Mouse (Mus musculus): Measurements from ENCODE around the gene 4933411K16Rik. TPM values are rescaled to one million over a fixed set of nuclear protein-coding genes. Genes with fewer than 3 reads are reported as not detected.
"Not testable (repeated sequence)": the region's sequence is repeated elsewhere in the genome, so short reads cannot be mapped to it uniquely, and the experiment has no call there.

The 4933411K16Rik gene
- polyA plus RNA-seq, 1 experiment from 2014 or later: 0.15 TPM

- Histone ChIP-seq H3K27me3 (ENCODE audit: control insufficient read depth, insufficient read depth, low read length) (no peaks in the 10 kb centered on the region), H3K4me1 (ENCODE audit: control insufficient read depth, insufficient read depth, low read length) (no peaks in the 10 kb centered on the region), H3K4me2 (ENCODE audit: low read depth, low read length) (no peak overlapping the region), H3K27ac (ENCODE audit: low read depth, low read length) (no peak overlapping the region), H3K4me3 (ENCODE audit: low read depth, low read length) (no peak overlapping the region), H3K9ac (replicated peaks; ENCODE audit: low read depth, low read length) (no peak overlapping the region), H3K9me3 (ENCODE audit: control insufficient read depth, low read length) (no peaks in the 10 kb centered on the region), H3K36me3 (ENCODE audit: control insufficient read depth, insufficient read depth, low read length) (peaks cover 8% of the 10 kb centered on the region)
- WGBS: 85% methylated on average over 5 of the region's 5 CpGs
- no peak for ATAC-seq (ENCODE audit: low read depth)
Measured at GRCm38 (mm10) chr19:42079950-42080349, 27.9 kb downstream of the 4933411K16Rik start.

DNA sequence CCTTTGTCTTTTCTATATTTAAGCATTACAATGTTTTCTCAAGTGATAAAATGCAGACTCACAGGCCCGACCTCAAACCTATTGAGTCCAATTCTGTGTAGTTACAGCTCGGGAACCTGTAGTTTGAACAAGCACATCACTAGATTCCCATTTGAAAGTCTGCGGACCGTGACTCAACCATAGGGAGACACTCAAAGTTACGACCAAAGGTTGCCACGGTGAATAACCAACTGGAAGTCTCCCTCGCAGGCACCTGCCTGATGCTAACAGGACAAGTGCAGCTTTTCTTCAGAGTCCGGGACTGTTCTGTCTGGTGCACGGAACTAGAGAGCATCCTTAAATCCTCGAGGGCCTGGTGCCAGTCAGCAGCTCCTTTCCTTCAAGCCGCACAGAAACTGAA, 28.4 kb downstream of the 4933411K16Rik start:
- 65% methylated on average over 11 of the region's 11 CpGs for WGBS
- no peak for ATAC-seq (ENCODE audit: low read depth)
- no peak overlapping the region for H3K9ac ChIP-seq (replicated peaks; ENCODE audit: low read depth, low read length)
- no peak overlapping the region for H3K4me2 ChIP-seq (ENCODE audit: low read depth, low read length)
- no peak overlapping the region for H3K27ac ChIP-seq (ENCODE audit: low read depth, low read length)
- peaks cover 5% of the 10 kb centered on the region for H3K36me3 ChIP-seq (ENCODE audit: control insufficient read depth, insufficient read depth, low read length)
- no peaks in the 10 kb centered on the region for H3K9me3 ChIP-seq (ENCODE audit: control insufficient read depth, low read length)
- H3K27me3 ChIP-seq (ENCODE audit: control insufficient read depth, insufficient read depth, low read length): no peaks in the 10 kb centered on the region
- H3K4me1 ChIP-seq (ENCODE audit: control insufficient read depth, insufficient read depth, low read length): peaks cover 2% of the 10 kb centered on the region; the same call in 1 of the 2 replicates
- no peak overlapping the region for H3K4me3 ChIP-seq (ENCODE audit: low read depth, low read length)

DNA sequence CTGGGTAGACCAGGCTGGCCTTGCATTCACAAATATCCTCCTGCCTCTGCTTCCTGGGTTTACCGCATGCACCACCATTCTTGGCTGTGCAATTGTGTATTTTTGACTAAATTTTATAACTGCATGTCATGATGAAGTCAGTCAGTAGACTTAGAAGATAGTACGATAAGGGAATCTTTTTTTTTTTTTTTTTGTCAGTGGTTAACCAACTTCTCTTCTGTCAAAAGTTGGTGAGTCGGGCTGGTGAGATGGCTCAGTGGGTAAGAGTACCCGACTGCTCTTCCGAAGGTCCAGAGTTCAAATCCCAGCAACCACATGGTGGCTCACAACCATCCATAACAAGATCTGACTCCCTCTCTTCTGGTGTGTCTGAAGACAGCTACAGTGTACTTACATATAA, 29.6 kb downstream of the 4933411K16Rik start:
- H3K4me3 ChIP-seq (ENCODE audit: low read depth, low read length); H3K9ac ChIP-seq (replicated peaks; ENCODE audit: low read depth, low read length); H3K4me2 ChIP-seq (ENCODE audit: low read depth, low read length); H3K9me3 ChIP-seq (ENCODE audit: control insufficient read depth, low read length); H3K27me3 ChIP-seq (ENCODE audit: control insufficient read depth, insufficient read depth, low read length); H3K36me3 ChIP-seq (ENCODE audit: control insufficient read depth, insufficient read depth, low read length); H3K4me1 ChIP-seq (ENCODE audit: control insufficient read depth, insufficient read depth, low read length); ATAC-seq (ENCODE audit: low read depth); H3K27ac ChIP-seq (ENCODE audit: low read depth, low read length): not testable (repeated sequence)
- 94% methylated on average over 5 of the region's 5 CpGs for WGBS

GRCm38 (mm10) chr19:42085690-42086089, 33.6 kb downstream of the 4933411K16Rik start:
- Histone ChIP-seq H3K36me3 (ENCODE audit: control insufficient read depth, insufficient read depth, low read length) (no peaks in the 10 kb centered on the region), H3K27ac (ENCODE audit: low read depth, low read length) (peak overlapping the region; percentile 62), H3K4me1 (ENCODE audit: control insufficient read depth, insufficient read depth, low read length) (peaks cover 3% of the 10 kb centered on the region; the same call in 1 of the 2 replicates), H3K4me3 (ENCODE audit: low read depth, low read length) (peak overlapping the region; percentile 72), H3K27me3 (ENCODE audit: control insufficient read depth, insufficient read depth, low read length) (no peaks in the 10 kb centered on the region; the same call in 1 of the 2 replicates), H3K4me2 (ENCODE audit: low read depth, low read length) (peak overlapping the region; percentile 66), H3K9ac (replicated peaks; ENCODE audit: low read depth, low read length) (peak overlapping the region; percentile 73), H3K9me3 (ENCODE audit: control insufficient read depth, low read length) (no peaks in the 10 kb centered on the region)
- WGBS: 6% methylated on average over 10 of the region's 10 CpGs
- no peak for ATAC-seq (ENCODE audit: low read depth)

GRCm38 (mm10) chr19:42086166-42086565, 34.1 kb downstream of the 4933411K16Rik start, which contains the start of gene Morn4:
TSS of gene Morn4 (minus strand) at chr19:42086357.
- H3K4me1 ChIP-seq (ENCODE audit: control insufficient read depth, insufficient read depth, low read length): peaks cover 5% of the 10 kb centered on the region
- WGBS: under 1% methylated on average over 21 of the region's 21 CpGs
- H3K9me3 ChIP-seq (ENCODE audit: control insufficient read depth, low read length): no peaks in the 10 kb centered on the region
- H3K27ac ChIP-seq (ENCODE audit: low read depth, low read length): peak within 1 kb of the TSS; percentile 62
- peak within 1 kb of the TSS; percentile 66 for H3K4me2 ChIP-seq (ENCODE audit: low read depth, low read length)
- ATAC-seq (ENCODE audit: low read depth): peak; percentile 87
- peak within 1 kb of the TSS; percentile 72 for H3K4me3 ChIP-seq (ENCODE audit: low read depth, low read length)
- H3K9ac ChIP-seq (replicated peaks; ENCODE audit: low read depth, low read length): peak within 1 kb of the TSS; percentile 73
- H3K27me3 ChIP-seq (ENCODE audit: control insufficient read depth, insufficient read depth, low read length): no peaks in the 10 kb centered on the region; the same call in 1 of the 2 replicates
- H3K36me3 ChIP-seq (ENCODE audit: control insufficient read depth, insufficient read depth, low read length): no peaks in the 10 kb centered on the region

DNA sequence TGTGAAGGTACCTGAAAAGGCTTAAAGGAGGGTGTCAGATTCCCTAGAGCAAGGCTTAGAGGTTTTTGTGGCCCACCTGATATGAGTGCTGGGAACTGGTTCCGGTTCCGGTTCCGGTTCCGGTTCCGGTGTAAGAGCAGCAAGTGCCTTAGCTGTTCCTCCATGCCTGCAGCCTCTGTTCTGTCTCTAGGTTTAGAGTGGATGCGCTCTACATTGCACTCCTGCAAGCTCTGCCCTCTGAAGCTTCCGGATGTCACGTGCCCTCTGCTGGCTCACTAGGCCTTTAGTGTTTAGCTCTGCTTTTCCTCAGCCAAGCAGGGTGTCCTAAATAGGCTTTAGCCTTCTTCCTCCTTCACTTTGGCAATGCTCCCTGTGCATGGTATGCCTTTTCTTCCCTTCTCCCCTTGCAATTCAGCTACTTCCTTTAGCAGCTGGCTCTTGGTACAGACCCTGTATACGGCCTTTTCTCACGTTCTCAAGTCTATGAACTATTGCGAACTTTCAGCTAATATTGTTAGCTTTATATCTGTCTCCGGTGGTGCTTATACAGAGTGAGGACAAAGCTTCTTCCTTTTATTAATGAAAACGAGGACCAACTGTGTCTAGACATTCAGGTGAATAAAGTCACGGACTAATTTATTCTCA, 37.2 kb downstream of the 4933411K16Rik start:
- WGBS: 21% methylated on average over 14 of the region's 14 CpGs
- H3K9ac ChIP-seq (replicated peaks; ENCODE audit: low read depth, low read length): no peak overlapping the region
- H3K4me3 ChIP-seq (ENCODE audit: low read depth, low read length): peak overlapping the region; percentile 91
- H3K9me3 ChIP-seq (ENCODE audit: control insufficient read depth, low read length): no peaks in the 10 kb centered on the region
- peaks cover 18% of the 10 kb centered on the region for H3K4me1 ChIP-seq (ENCODE audit: control insufficient read depth, insufficient read depth, low read length)
- H3K4me2 ChIP-seq (ENCODE audit: low read depth, low read length): peak overlapping the region; percentile 64
- H3K27me3 ChIP-seq (ENCODE audit: control insufficient read depth, insufficient read depth, low read length): no peaks in the 10 kb centered on the region; the same call in 1 of the 2 replicates
- peak overlapping the region; percentile 72 for H3K27ac ChIP-seq (ENCODE audit: low read depth, low read length)
- ATAC-seq (ENCODE audit: low read depth): no peak
- H3K36me3 ChIP-seq (ENCODE audit: control insufficient read depth, insufficient read depth, low read length): peaks cover 5% of the 10 kb centered on the region; the same call in 1 of the 2 replicates

DNA sequence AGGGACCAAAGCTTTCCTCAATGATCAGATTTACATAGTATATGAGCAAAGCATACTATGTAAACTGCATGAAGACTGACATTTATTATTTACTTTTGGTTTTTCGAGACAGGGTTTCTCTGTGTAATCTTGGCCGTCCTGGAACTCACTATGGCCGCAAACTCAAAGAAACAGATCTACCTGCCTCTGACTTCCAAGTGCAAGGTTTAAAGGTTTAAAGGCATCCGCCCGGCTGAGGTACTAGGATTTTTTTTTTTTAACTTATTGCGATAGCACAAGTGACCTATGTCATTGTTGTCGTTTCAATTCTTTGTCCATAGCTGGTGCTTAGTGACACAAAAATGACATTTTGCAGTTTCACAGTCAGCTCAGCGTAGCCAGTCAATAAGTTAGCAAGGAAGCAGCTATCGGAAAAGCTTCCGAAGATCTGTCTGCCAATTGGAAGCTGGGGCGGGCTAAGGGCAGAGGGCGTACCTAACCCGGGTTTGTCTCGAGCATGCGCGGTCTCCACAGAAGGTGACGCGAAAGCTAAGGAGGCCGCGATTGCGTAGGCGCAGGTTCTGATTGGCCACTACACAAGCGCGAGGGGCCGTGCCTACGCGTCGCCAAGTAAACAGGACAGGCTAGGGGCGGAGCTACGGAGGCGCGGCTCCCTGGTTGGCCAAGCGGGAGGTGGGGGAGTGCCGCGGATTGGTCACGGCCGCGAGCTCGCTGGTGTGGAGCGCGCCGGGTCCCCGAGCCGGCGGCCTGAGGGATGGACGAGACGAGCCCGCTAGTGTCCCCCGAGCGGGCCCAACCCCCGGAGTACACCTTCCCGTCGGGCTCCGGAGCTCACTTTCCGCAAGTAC, 37.9 kb downstream of the 4933411K16Rik start, which contains the start of gene Pi4k2a:
Pi4k2a (plus strand) TSS at position 723 of the 848 bp plus-strand sequence.
- H3K27ac ChIP-seq (ENCODE audit: low read depth, low read length): peak within 1 kb of the TSS; percentile 89
- H3K4me2 ChIP-seq (ENCODE audit: low read depth, low read length): peak within 1 kb of the TSS; percentile 73
- peak within 1 kb of the TSS; percentile 91 for H3K4me3 ChIP-seq (ENCODE audit: low read depth, low read length)
- peaks cover 5% of the 10 kb centered on the region; the same call in 1 of the 2 replicates for H3K36me3 ChIP-seq (ENCODE audit: control insufficient read depth, insufficient read depth, low read length)
- H3K9me3 ChIP-seq (ENCODE audit: control insufficient read depth, low read length): no peaks in the 10 kb centered on the region
- peaks cover 18% of the 10 kb centered on the region for H3K4me1 ChIP-seq (ENCODE audit: control insufficient read depth, insufficient read depth, low read length)
- under 1% methylated on average over 55 of the region's 55 CpGs for WGBS
- H3K9ac ChIP-seq (replicated peaks; ENCODE audit: low read depth, low read length): peak within 1 kb of the TSS; percentile 87
- ATAC-seq (ENCODE audit: low read depth): peak; percentile 97
- H3K27me3 ChIP-seq (ENCODE audit: control insufficient read depth, insufficient read depth, low read length): no peaks in the 10 kb centered on the region; the same call in 1 of the 2 replicates

DNA sequence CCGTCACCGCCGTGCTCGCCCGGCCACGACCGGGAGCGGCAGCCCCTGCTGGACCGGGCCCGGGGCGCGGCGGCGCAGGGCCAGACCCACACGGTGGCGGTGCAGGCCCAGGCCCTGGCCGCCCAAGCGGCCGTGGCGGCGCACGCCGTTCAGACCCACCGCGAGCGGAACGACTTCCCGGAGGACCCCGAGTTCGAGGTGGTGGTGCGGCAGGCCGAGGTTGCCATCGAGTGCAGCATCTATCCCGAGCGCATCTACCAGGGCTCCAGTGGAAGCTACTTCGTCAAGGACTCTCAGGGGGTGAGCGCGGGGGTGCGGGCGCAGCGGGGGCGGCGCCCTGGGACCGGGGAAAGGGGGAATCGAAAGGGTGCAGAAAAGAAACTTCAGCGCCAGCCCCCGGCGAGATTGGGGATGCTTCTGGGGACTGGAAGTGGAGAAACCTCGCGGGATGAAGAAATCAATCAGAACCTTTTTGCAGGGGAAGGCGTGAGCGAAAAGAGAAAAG, 38.6 kb downstream of the 4933411K16Rik start:
- no peaks in the 10 kb centered on the region; the same call in 1 of the 2 replicates for H3K27me3 ChIP-seq (ENCODE audit: control insufficient read depth, insufficient read depth, low read length)
- peak overlapping the region; percentile 87 for H3K9ac ChIP-seq (replicated peaks; ENCODE audit: low read depth, low read length)
- peak overlapping the region; percentile 73 for H3K4me2 ChIP-seq (ENCODE audit: low read depth, low read length)
- no peaks in the 10 kb centered on the region for H3K9me3 ChIP-seq (ENCODE audit: control insufficient read depth, low read length)
- peak; percentile 68 for ATAC-seq (ENCODE audit: low read depth)
- peak overlapping the region; percentile 89 for H3K27ac ChIP-seq (ENCODE audit: low read depth, low read length)
- peaks cover 15% of the 10 kb centered on the region for H3K4me1 ChIP-seq (ENCODE audit: control insufficient read depth, insufficient read depth, low read length)
- WGBS: under 1% methylated on average over 52 of the region's 52 CpGs
- peaks cover 5% of the 10 kb centered on the region; the same call in 1 of the 2 replicates for H3K36me3 ChIP-seq (ENCODE audit: control insufficient read depth, insufficient read depth, low read length)
- peak overlapping the region; percentile 91 for H3K4me3 ChIP-seq (ENCODE audit: low read depth, low read length)

Measured in neural tube, embryonic 14.5 days (tissue).